Mouse (Mus musculus): Measurements from ENCODE around the gene Acsm4. TPM values are rescaled to one million over a fixed set of nuclear protein-coding genes. Genes with fewer than 3 reads are reported as not detected.

Acsm4 gene
- total and polyA plus RNA-seq, 2 experiments from 2014 or later = 0.32 TPM; not detected in 1

DNA sequence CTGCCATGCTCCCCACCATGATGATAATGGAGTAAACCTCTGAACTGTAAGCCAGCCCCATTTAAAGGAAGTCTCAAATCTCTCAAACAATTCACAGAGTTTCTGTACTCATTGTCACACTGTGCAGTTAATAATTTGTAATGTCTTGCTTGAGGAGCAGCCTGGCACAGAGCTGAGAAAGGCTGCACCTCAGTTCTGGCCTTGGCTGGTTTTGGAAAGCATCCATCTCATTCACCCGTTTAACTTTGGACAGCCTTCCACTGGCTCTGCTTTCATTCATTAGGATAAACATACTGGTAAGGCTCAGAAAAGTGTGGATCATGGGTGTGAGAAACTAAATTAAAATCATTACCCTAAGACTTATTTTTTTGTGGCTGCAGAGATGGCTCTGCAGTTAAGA, 56.0 kb downstream of the Acsm4 start:
- 74% methylated on average over 1 of the region's 1 CpGs for WGBS
- Histone ChIP-seq H3K4me1 (ENCODE audit: insufficient read depth, low read length) (no peaks in the 10 kb centered on the region), H3K4me3 (ENCODE audit: low read depth, low read length) (no peak overlapping the region), H3K9me3 (ENCODE audit: low read length) (no peaks in the 10 kb centered on the region), H3K27ac (ENCODE audit: low read depth, low read length) (no peak overlapping the region), H3K27me3 (ENCODE audit: insufficient read depth, low read length) (no peaks in the 10 kb centered on the region), H3K4me2 (ENCODE audit: low read depth, low read length, poor library complexity, severe bottlenecking) (no peak overlapping the region), H3K9ac (replicated peaks; ENCODE audit: low read length, poor library complexity, severe bottlenecking) (no peak overlapping the region), H3K36me3 (ENCODE audit: insufficient read depth, low read length) (no peaks in the 10 kb centered on the region)
- ATAC-seq (ENCODE audit: low FRiP score) = no peak
- no peak for DNase-seq (ENCODE audit: low spot score)
- TF ChIP-seq CTCF (IDR thresholded peaks at IDR 0.05) = no peak

DNA sequence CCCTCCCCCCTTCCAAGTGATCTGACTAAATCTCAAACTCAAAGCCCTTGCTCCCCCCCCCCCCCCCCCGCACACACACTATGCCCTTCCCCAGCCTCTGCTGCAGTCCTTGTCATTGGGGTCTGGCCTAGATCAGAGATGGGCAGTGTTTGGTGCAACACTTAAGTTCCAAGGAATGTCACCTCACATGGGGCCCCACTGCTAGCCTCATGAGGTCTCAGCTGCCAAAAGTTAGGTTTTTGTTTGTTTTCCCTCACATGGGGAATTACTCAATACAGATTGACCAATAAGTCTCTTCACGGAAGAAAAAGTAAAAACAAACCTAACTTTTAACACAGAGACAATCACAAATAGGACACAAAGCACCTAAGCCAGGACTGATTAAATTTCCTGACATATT, 58.9 kb downstream of the Acsm4 start:
- Histone ChIP-seq H3K36me3 (ENCODE audit: insufficient read depth, low read length) (no peaks in the 10 kb centered on the region), H3K4me1 (ENCODE audit: insufficient read depth, low read length) (no peaks in the 10 kb centered on the region), H3K9ac (replicated peaks; ENCODE audit: low read length, poor library complexity, severe bottlenecking) (no peak overlapping the region), H3K4me2 (ENCODE audit: low read depth, low read length, poor library complexity, severe bottlenecking) (no peak overlapping the region), H3K27ac (ENCODE audit: low read depth, low read length) (no peak overlapping the region), H3K27me3 (ENCODE audit: insufficient read depth, low read length) (no peaks in the 10 kb centered on the region), H3K9me3 (ENCODE audit: low read length) (no peaks in the 10 kb centered on the region), H3K4me3 (ENCODE audit: low read depth, low read length) (no peak overlapping the region)
- WGBS = 80% methylated on average over 1 of the region's 2 CpGs
- TF ChIP-seq CTCF (IDR thresholded peaks at IDR 0.05) = no peak
- DNase-seq (ENCODE audit: low spot score) = no peak
- no peak for ATAC-seq (ENCODE audit: low FRiP score)

DNA sequence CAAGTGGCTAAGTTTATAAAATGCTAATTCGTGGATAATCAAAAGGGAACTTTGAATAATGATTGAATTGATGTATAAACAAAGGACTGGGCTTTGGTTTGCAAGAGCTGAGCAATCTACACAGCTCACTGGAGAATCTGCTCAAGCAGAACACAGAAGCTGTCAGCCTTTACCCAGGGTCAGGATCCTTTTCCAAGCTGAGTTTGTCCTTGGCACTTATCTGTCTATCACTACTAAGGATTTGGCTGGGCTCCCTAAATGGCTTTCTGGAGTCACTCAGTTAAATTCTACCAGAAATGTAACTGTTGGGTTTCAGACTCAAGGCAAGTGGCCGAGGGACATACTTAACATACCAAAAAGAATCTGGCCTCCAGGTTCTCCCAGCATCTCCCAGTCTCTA, 60.1 kb downstream of the Acsm4 start:
- no peak overlapping the region for H3K4me2 ChIP-seq (ENCODE audit: low read depth, low read length, poor library complexity, severe bottlenecking)
- DNase-seq (ENCODE audit: low spot score) (no peak), ATAC-seq (ENCODE audit: low FRiP score) (no peak)
- H3K27ac ChIP-seq (ENCODE audit: low read depth, low read length) = no peak overlapping the region
- WGBS = 75% methylated on average over 2 of the region's 2 CpGs
- H3K27me3 ChIP-seq (ENCODE audit: insufficient read depth, low read length) = no peaks in the 10 kb centered on the region
- no peaks in the 10 kb centered on the region for H3K36me3 ChIP-seq (ENCODE audit: insufficient read depth, low read length)
- H3K9ac ChIP-seq (replicated peaks; ENCODE audit: low read length, poor library complexity, severe bottlenecking) = no peak overlapping the region
- no peak overlapping the region for H3K4me3 ChIP-seq (ENCODE audit: low read depth, low read length)
- H3K4me1 ChIP-seq (ENCODE audit: insufficient read depth, low read length) = no peaks in the 10 kb centered on the region
- H3K9me3 ChIP-seq (ENCODE audit: low read length) = no peaks in the 10 kb centered on the region
- TF ChIP-seq CTCF (IDR thresholded peaks at IDR 0.05) = no peak

DNA sequence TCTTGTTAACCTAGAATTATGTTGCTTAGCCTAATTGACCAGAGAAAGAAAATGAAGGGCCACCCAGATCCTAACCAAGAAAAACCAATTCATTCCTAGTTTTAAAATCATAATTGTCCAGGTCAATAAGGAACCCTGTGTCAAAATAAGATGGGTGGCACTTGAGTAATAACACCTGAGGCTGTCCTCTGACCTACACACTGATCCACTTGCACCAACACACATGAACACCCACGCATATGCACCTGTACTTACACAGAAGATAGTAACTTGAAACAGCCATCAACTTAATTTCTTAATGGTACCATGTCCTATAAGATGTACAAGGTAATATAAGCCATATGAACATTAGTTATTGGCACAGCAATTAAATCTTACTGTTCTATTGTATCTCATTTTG, 63.9 kb downstream of the Acsm4 start:
- TF ChIP-seq CTCF (IDR thresholded peaks at IDR 0.05) = no peak
- 85% methylated on average over 1 of the region's 1 CpGs for WGBS
- Histone ChIP-seq H3K27me3 (ENCODE audit: insufficient read depth, low read length) (no peaks in the 10 kb centered on the region), H3K36me3 (ENCODE audit: insufficient read depth, low read length) (no peaks in the 10 kb centered on the region), H3K4me1 (ENCODE audit: insufficient read depth, low read length) (no peaks in the 10 kb centered on the region), H3K9me3 (ENCODE audit: low read length) (no peaks in the 10 kb centered on the region), H3K27ac (ENCODE audit: low read depth, low read length) (no peak overlapping the region), H3K4me2 (ENCODE audit: low read depth, low read length, poor library complexity, severe bottlenecking) (no peak overlapping the region), H3K9ac (replicated peaks; ENCODE audit: low read length, poor library complexity, severe bottlenecking) (no peak overlapping the region), H3K4me3 (ENCODE audit: low read depth, low read length) (no peak overlapping the region)
- DNase-seq (ENCODE audit: low spot score) = no peak
- ATAC-seq (ENCODE audit: low FRiP score) = no peak

DNA sequence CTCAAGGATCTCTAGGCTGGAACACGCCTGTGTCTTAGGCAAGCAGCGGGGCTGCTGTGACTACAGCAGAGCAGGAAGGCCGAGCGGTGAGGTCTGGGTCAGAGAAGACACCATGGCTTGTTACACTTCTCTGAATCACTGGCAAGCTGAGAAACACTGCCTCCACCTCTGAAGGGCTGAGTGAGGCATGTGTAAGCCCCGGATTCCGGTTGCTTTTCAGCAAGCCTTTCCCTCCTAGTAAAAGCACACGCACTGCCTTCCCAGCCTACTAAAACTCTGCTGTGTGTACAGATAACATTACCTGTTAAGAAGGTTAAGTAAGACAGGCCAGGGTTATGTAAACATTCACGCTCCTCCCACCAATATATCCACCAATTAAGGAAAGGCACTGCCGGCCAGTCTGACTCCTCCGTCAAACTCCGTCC, 70.7 kb downstream of the Acsm4 start, which contains the start of gene Acsm3:
TSS of gene Acsm3 (plus strand) at position 397 of the 425 bp plus-strand sequence.
- 85% methylated on average over 11 of the region's 11 CpGs for WGBS
- TF ChIP-seq CTCF (IDR thresholded peaks at IDR 0.05) = no peak

GRCm38 (mm10) chr7:119762166-119762697, 72.4 kb downstream of the Acsm4 start:
- H3K4me3 ChIP-seq (ENCODE audit: low read depth, low read length) = no peak overlapping the region
- no peak for TF ChIP-seq CTCF (IDR thresholded peaks at IDR 0.05)
- H3K9me3 ChIP-seq (ENCODE audit: low read length) = no peaks in the 10 kb centered on the region
- DNase-seq (ENCODE audit: low spot score) (no peak), ATAC-seq (ENCODE audit: low FRiP score) (no peak)
- no peak overlapping the region for H3K4me2 ChIP-seq (ENCODE audit: low read depth, low read length, poor library complexity, severe bottlenecking)
- H3K27ac ChIP-seq (ENCODE audit: low read depth, low read length) = no peak overlapping the region
- no peaks in the 10 kb centered on the region for H3K27me3 ChIP-seq (ENCODE audit: insufficient read depth, low read length)
- no peak overlapping the region for H3K9ac ChIP-seq (replicated peaks; ENCODE audit: low read length, poor library complexity, severe bottlenecking)
- H3K36me3 ChIP-seq (ENCODE audit: insufficient read depth, low read length) = no peaks in the 10 kb centered on the region
- H3K4me1 ChIP-seq (ENCODE audit: insufficient read depth, low read length) = no peaks in the 10 kb centered on the region
- WGBS = 69% methylated on average over 4 of the region's 4 CpGs

More for the DNA sequence above, 70.7 kb downstream of the Acsm4 start, which contains the start of gene Acsm3:
- Histone ChIP-seq H3K4me2 (ENCODE audit: low read depth, low read length, poor library complexity, severe bottlenecking) (no peak within 1 kb of the TSS), H3K9me3 (ENCODE audit: low read length) (no peaks in the 10 kb centered on the region), H3K27me3 (ENCODE audit: insufficient read depth, low read length) (no peaks in the 10 kb centered on the region), H3K9ac (replicated peaks; ENCODE audit: low read length, poor library complexity, severe bottlenecking) (no peak within 1 kb of the TSS), H3K4me3 (ENCODE audit: low read depth, low read length) (no peak within 1 kb of the TSS), H3K27ac (ENCODE audit: low read depth, low read length) (no peak within 1 kb of the TSS), H3K4me1 (ENCODE audit: insufficient read depth, low read length) (no peaks in the 10 kb centered on the region), H3K36me3 (ENCODE audit: insufficient read depth, low read length) (no peaks in the 10 kb centered on the region)
- ATAC-seq (ENCODE audit: low FRiP score) (no peak), DNase-seq (ENCODE audit: low spot score) (no peak)

Other genes with a start within 250 kb of the Acsm4 start
- gene Gp2, start 230.7 kb upstream of the Acsm4 start, total RNA-seq (2014; rRNA removed) = not detected in 2 replicates
- not detected in 2 replicates for gene Gp2, start 230.7 kb upstream of the Acsm4 start, polyA plus RNA-seq (2015; fragmentation: Nextera tagmentation; extraction: Ambion mirVana)
- not detected in 2 replicates for gene Umod, start 210.7 kb upstream of the Acsm4 start, total RNA-seq (2014; rRNA removed)
- not detected in 2 replicates for gene Umod, start 210.7 kb upstream of the Acsm4 start, polyA plus RNA-seq (2015; fragmentation: Nextera tagmentation; extraction: Ambion mirVana)
- 0.52 and 0.66 TPM in 2 replicates for gene Acsm5, start 170.6 kb upstream of the Acsm4 start, total RNA-seq (2014; rRNA removed)
- gene Acsm5, start 170.6 kb upstream of the Acsm4 start, polyA plus RNA-seq (2015; fragmentation: Nextera tagmentation; extraction: Ambion mirVana) = 0.19 TPM in 1 of 2 replicates, not detected in the other
- not detected in 2 replicates for gene Pdilt, start 166.5 kb upstream of the Acsm4 start, total RNA-seq (2014; rRNA removed)
- 0.07 and 0.20 TPM in 2 replicates for gene Pdilt, start 166.5 kb upstream of the Acsm4 start, polyA plus RNA-seq (2015; fragmentation: Nextera tagmentation; extraction: Ambion mirVana)
- gene Acsm2, start 135.7 kb upstream of the Acsm4 start, total RNA-seq (2014; rRNA removed) = not detected in 2 replicates
- gene Acsm2, start 135.7 kb upstream of the Acsm4 start, polyA plus RNA-seq (2015; fragmentation: Nextera tagmentation; extraction: Ambion mirVana) = not detected in 2 replicates
- not detected in 2 replicates for gene Acsm1, start 83.0 kb upstream of the Acsm4 start, total RNA-seq (2014; rRNA removed)
- gene Acsm1, start 83.0 kb upstream of the Acsm4 start, polyA plus RNA-seq (2015; fragmentation: Nextera tagmentation; extraction: Ambion mirVana) = not detected in 2 replicates
- 37.5 and 53.4 TPM in 2 replicates for gene Thumpd1, start 30.8 kb downstream of the Acsm4 start, total RNA-seq (2014; rRNA removed)
- gene Thumpd1, start 30.8 kb downstream of the Acsm4 start, polyA plus RNA-seq (2015; fragmentation: Nextera tagmentation; extraction: Ambion mirVana) = 69.1 and 71.3 TPM in 2 replicates
- gene Acsm3, start 70.9 kb downstream of the Acsm4 start, total RNA-seq (2014; rRNA removed) = not detected in 2 replicates
- 0.12 and 0.16 TPM in 2 replicates for gene Acsm3, start 70.9 kb downstream of the Acsm4 start, polyA plus RNA-seq (2015; fragmentation: Nextera tagmentation; extraction: Ambion mirVana)
- 2.3 and 7.9 TPM in 2 replicates for gene Rexo5, start 104.0 kb downstream of the Acsm4 start, total RNA-seq (2014; rRNA removed)
- 4.7 and 6.1 TPM in 2 replicates for gene Rexo5, start 104.0 kb downstream of the Acsm4 start, polyA plus RNA-seq (2015; fragmentation: Nextera tagmentation; extraction: Ambion mirVana)
- gene Eri2, start 104.0 kb downstream of the Acsm4 start, total RNA-seq (2014; rRNA removed) = 7.6 and 11.1 TPM in 2 replicates
- gene Eri2, start 104.0 kb downstream of the Acsm4 start, polyA plus RNA-seq (2015; fragmentation: Nextera tagmentation; extraction: Ambion mirVana) = 8.0 and 8.3 TPM in 2 replicates
- gene Lyrm1, start 205.8 kb downstream of the Acsm4 start, total RNA-seq (2014; rRNA removed) = 5.9 and 12.1 TPM in 2 replicates
- gene Lyrm1, start 205.8 kb downstream of the Acsm4 start, polyA plus RNA-seq (2015; fragmentation: Nextera tagmentation; extraction: Ambion mirVana) = 25.5 and 27.4 TPM in 2 replicates
- gene Dcun1d3, start 206.3 kb downstream of the Acsm4 start, total RNA-seq (2014; rRNA removed) = 14.5 and 14.6 TPM in 2 replicates
- 9.6 and 10.0 TPM in 2 replicates for gene Dcun1d3, start 206.3 kb downstream of the Acsm4 start, polyA plus RNA-seq (2015; fragmentation: Nextera tagmentation; extraction: Ambion mirVana)